Mouse (Mus musculus) frontal cortex, postnatal 25 days (tissue): ENCODE measurements around the gene Sema6d.

ENCODE experiments used
- DNase-seq, 2 experiments: peaks; one replicate each; pipeline ENCODE4 v3.0.0; 2022; ENCODE audit warnings: low spot score in 2 of 2

The Sema6d gene

GRCm38 (mm10) chr2:124651146-124651545 is 561.4 kb downstream of the Sema6d start:
- no peak for DNase-seq

GRCm38 (mm10) chr2:124653161-124653560 is 563.4 kb downstream of the Sema6d start:
- no peak for DNase-seq

- DNase-seq = no peak
These were observed 567.6 kb downstream of the Sema6d start for GRCm38 (mm10) chr2:124657358-124657757.

GRCm38 (mm10) chr2:124658374-124658773 is 568.6 kb downstream of the Sema6d start:
- DNase-seq = no peak

GRCm38 (mm10) chr2:124659601-124660000 is 569.8 kb downstream of the Sema6d start:
- no peak for DNase-seq

GRCm38 (mm10) chr2:124660686-124661085 is 570.9 kb downstream of the Sema6d start:
- DNase-seq = no peak

GRCm38 (mm10) chr2:124661316-124661715 is 571.5 kb downstream of the Sema6d start:
- no peak for DNase-seq

- no peak for DNase-seq
These were observed 572.5 kb downstream of the Sema6d start for GRCm38 (mm10) chr2:124662257-124662656.

- DNase-seq = no peak
These were observed 574.4 kb downstream of the Sema6d start for GRCm38 (mm10) chr2:124664191-124664590.

- no peak for DNase-seq
These were observed 578.7 kb downstream of the Sema6d start for GRCm38 (mm10) chr2:124668431-124668830.

- no peak for DNase-seq
These were observed 583.3 kb downstream of the Sema6d start for GRCm38 (mm10) chr2:124673117-124673516.

GRCm38 (mm10) chr2:124684481-124684901 is 594.7 kb downstream of the Sema6d start:
- no peak for DNase-seq

GRCm38 (mm10) chr2:124690372-124690771 is 600.6 kb downstream of the Sema6d start:
- no peak for DNase-seq

GRCm38 (mm10) chr2:124702621-124703020 is 612.9 kb downstream of the Sema6d start:
- DNase-seq = no peak

- no peak for DNase-seq
These were observed 615.2 kb downstream of the Sema6d start for GRCm38 (mm10) chr2:124704922-124705321.

- no peak for DNase-seq
These were observed 616.0 kb downstream of the Sema6d start for GRCm38 (mm10) chr2:124705806-124706205.

GRCm38 (mm10) chr2:124706896-124707295 is 617.1 kb downstream of the Sema6d start:
- DNase-seq = no peak
